Comparison of ENCODE assay signal across 16 mouse cellular contexts in genomic region chr16:33879031-33879430, GRCm38 (mm10). TPM values are rescaled to one million over a fixed set of nuclear protein-coding genes. Genes with fewer than 3 reads are reported as not detected.
A peak's percentile ranks its signal among the peaks of the same experiment; 100 is the strongest.
DNase-seq lines count a peak whose midpoint lies in the region; ATAC-seq and TF ChIP-seq lines count a peak whose summit lies in the region.
"Had no signal": no experiment of that assay in that cellular context is flagged by ENCODE, and none has a peak within 500 bp of the region (broad histone marks: within the 10 kb centered on the region; RNA-seq: fewer than 3 reads in every experiment).

No protein-coding gene starts in this region.

- WGBS in heart, embryonic 16.5 days: 38% methylated on average over 6 of the region's 6 CpGs
- 41% methylated on average over 6 of the region's 6 CpGs for WGBS in intestine, embryonic 16.5 days
- WGBS in thymus, adult 2 months: 94% methylated on average over 6 of the region's 6 CpGs

- intact Hi-C loops in heart, postnatal 25 days (cut with DNase I): no loop called here

- ATAC-seq in heart, embryonic 16.5 days (replicated peaks; ENCODE audit: extremely low read depth, insufficient read depth, low FRiP score): no peak
- ATAC-seq in intestine, embryonic 16.5 days: no peak
- ATAC-seq: CD4-positive, CD25-positive, alpha-beta regulatory T cell, adult 4 months; inflammation-experienced regulatory T-cells, adult 6 months; midbrain, embryonic 15.5 days had no signal

- H3K4me3 ChIP-seq in heart, embryonic 16.5 days (ENCODE audit: low read length): no peak overlapping the region
- H3K4me3 ChIP-seq in ES-E14 (ENCODE audit: insufficient read depth in 1 of 2, low read depth in 1 of 2, low read length in 2 of 2, poor library complexity in 1 of 2, severe bottlenecking in 1 of 2): no peak overlapping the region
- H3K4me3 ChIP-seq in intestine, embryonic 16.5 days (ENCODE audit: low read length): no peak overlapping the region
- H3K4me3 ChIP-seq in thymus, adult 2 months (ENCODE audit: control insufficient read depth, insufficient read depth, low read length): no peak overlapping the region
- H3K4me3 ChIP-seq: erythroblast, embryonic 14.5 days; limb, embryonic 10.5 days; midbrain, embryonic 15.5 days; neural tube, embryonic 13.5 days had no signal

- no peak for TF ChIP-seq CTCF in thymus, adult 2 months (IDR thresholded peaks at IDR 0.05; ENCODE audit: borderline replicate concordance, control insufficient read depth, extremely low read depth, insufficient read depth, low read length, poor library complexity)

- H3K9ac ChIP-seq in heart, embryonic 16.5 days (ENCODE audit: low read length): no peak overlapping the region
- no peak overlapping the region for H3K9ac ChIP-seq in ES-E14 (ENCODE audit: insufficient read depth, low read depth, low read length, poor library complexity, severe bottlenecking)
- H3K9ac ChIP-seq in intestine, embryonic 16.5 days (ENCODE audit: low read depth, low read length): no peak overlapping the region
- H3K9ac ChIP-seq: midbrain, embryonic 15.5 days; neural tube, embryonic 13.5 days had no signal

- TF ChIP-seq POLR2A in thymus, adult 2 months (IDR thresholded peaks at IDR 0.05; ENCODE audit: control insufficient read depth, extremely low read depth, insufficient read depth, low read length, poor library complexity): no peak

- H3K27me3 ChIP-seq in heart, embryonic 16.5 days (ENCODE audit: control insufficient read depth, insufficient read depth, low read length): no peaks in the 10 kb centered on the region
- H3K27me3 ChIP-seq in intestine, embryonic 16.5 days (replicated peaks; ENCODE audit: control insufficient read depth, insufficient read depth, low read length): no peaks in the 10 kb centered on the region
- no peaks in the 10 kb centered on the region for H3K27me3 ChIP-seq in thymus, adult 2 months (ENCODE audit: control insufficient read depth, insufficient read depth, low read length)
- H3K27me3 ChIP-seq: midbrain, embryonic 15.5 days; neural tube, embryonic 13.5 days had no signal

- peaks cover 55% of the 10 kb centered on the region for H3K4me1 ChIP-seq in heart, embryonic 16.5 days (ENCODE audit: control insufficient read depth, insufficient read depth, low read length)
- peaks cover 10 to 21% of the 10 kb centered on the region in 2 experiments for H3K4me1 ChIP-seq in ES-E14 (ENCODE audit: control insufficient read depth in 2 of 2, insufficient read depth in 2 of 2, low read length in 2 of 2, poor library complexity in 1 of 2)
- peaks cover 45% of the 10 kb centered on the region for H3K4me1 ChIP-seq in intestine, embryonic 16.5 days (ENCODE audit: control insufficient read depth, insufficient read depth, low read length)
- H3K4me1 ChIP-seq in thymus, adult 2 months (replicated peaks; ENCODE audit: control insufficient read depth, insufficient read depth, low read length): no peaks in the 10 kb centered on the region

- no peak overlapping the region for H3K4me2 ChIP-seq in heart, embryonic 16.5 days (ENCODE audit: low read depth, low read length)
- no peak overlapping the region for H3K4me2 ChIP-seq in intestine, embryonic 16.5 days (ENCODE audit: low read depth, low read length)
- H3K4me2 ChIP-seq: midbrain, embryonic 15.5 days; neural tube, embryonic 13.5 days had no signal

- peak overlapping the region; percentile 14 for H3K27ac ChIP-seq in heart, embryonic 16.5 days (ENCODE audit: low read length)
- peak overlapping the region; percentile 81; the same call in 1 of the 2 replicates for H3K27ac ChIP-seq in ES-E14 (ENCODE audit: insufficient read depth, low read depth, low read length, poor library complexity, severe bottlenecking)
- H3K27ac ChIP-seq in intestine, embryonic 16.5 days (ENCODE audit: low read length): peak overlapping the region; percentile 59
- H3K27ac ChIP-seq in thymus, adult 2 months (ENCODE audit: control insufficient read depth, insufficient read depth, low read length): no peak overlapping the region
- H3K27ac ChIP-seq: limb, embryonic 10.5 days; macrophage; neural tube, embryonic 13.5 days had no signal

- in situ Hi-C loops in ES-E14 (cut with MboI; ENCODE audit: low sequenced_read_pairs in 2 of 2, unreplicated experiment in 2 of 2): no loop called here

- H3K9me3 ChIP-seq in heart, embryonic 16.5 days (replicated peaks; ENCODE audit: control insufficient read depth, low read length): no peaks in the 10 kb centered on the region
- no peaks in the 10 kb centered on the region for H3K9me3 ChIP-seq in ES-E14 (ENCODE audit: control insufficient read depth, insufficient read depth, low read depth, low read length)
- H3K9me3 ChIP-seq in intestine, embryonic 16.5 days (ENCODE audit: control insufficient read depth, low read length): no peaks in the 10 kb centered on the region
- H3K9me3 ChIP-seq: limb, embryonic 10.5 days; midbrain, embryonic 15.5 days; neural tube, embryonic 13.5 days had no signal

- no peak for DNase-seq in heart, postnatal 25 days (ENCODE audit: low spot score)
- DNase-seq in 3T3-L1 (ENCODE audit: low read depth, low spot score) (peak; percentile 37), ES-E14 (ENCODE audit: low read depth, low spot score) (no peak)
- no peak for DNase-seq in thymus, adult 2 months
- DNase-seq in urinary bladder, adult 18-20 months (ENCODE audit: low spot score in 2 of 2): no peak
- DNase-seq: heart, postnatal 36 days; kidney, postnatal 14 days had no signal

- no peaks in the 10 kb centered on the region for H3K36me3 ChIP-seq in heart, embryonic 16.5 days (ENCODE audit: control insufficient read depth, insufficient read depth)
- peaks cover 3% of the 10 kb centered on the region; the same call in 1 of the 2 replicates for H3K36me3 ChIP-seq in ES-E14 (ENCODE audit: control insufficient read depth, insufficient read depth, low read length, poor library complexity, severe bottlenecking)
- H3K36me3 ChIP-seq in intestine, embryonic 16.5 days (ENCODE audit: control insufficient read depth, insufficient read depth, low read length): no peaks in the 10 kb centered on the region
- no peaks in the 10 kb centered on the region for H3K36me3 ChIP-seq in thymus, adult 2 months (ENCODE audit: control insufficient read depth, insufficient read depth, low read length)
- H3K36me3 ChIP-seq: midbrain, embryonic 15.5 days; neural tube, embryonic 13.5 days had no signal

TF ChIP-seq in ES-E14, 5 proteins besides CTCF, POLR2A, EP300 and RAD21:
- TF ChIP-seq ZNF384 (IDR thresholded peaks at IDR 0.05; ENCODE audit: low read depth, low read length): no peak

RNA-seq across cellular contexts. Expression of gene Itgb5, which starts 49.6 kb away (rescaled TPM):
- 29.4 and 50.3 TPM in 2 replicates for polyA plus RNA-seq in heart, embryonic 16.5 days (2015; fragmentation: Nextera tagmentation; extraction: Ambion mirVana)
- total RNA-seq in heart, postnatal 25 days (2021): 10 to 100 TPM; 73.9 to 80.2 TPM
- 60.6 and 101 TPM in 2 replicates for total RNA-seq in ES-E14 (2012; rRNA removed)
- polyA plus RNA-seq in intestine, embryonic 16.5 days (2015; fragmentation: Nextera tagmentation; extraction: Ambion mirVana): 6.6 and 9.3 TPM in 2 replicates
- 20.1 and 28.3 TPM in 2 replicates for polyA plus RNA-seq in thymus, adult 2 months (2012; rRNA removed)
